Mouse (Mus musculus) heart, postnatal 0 days (tissue): ENCODE measurements at regions not wholly inside any gene's neighbourhood (a gene's known extent, or its start where the extent isn't known, plus 50 kb on each side); places are given as distances from the start of the nearest gene placed in this dataset.

ENCODE experiments used
- ATAC-seq: fragments of 200-750 bp; cut with Nextera tagmentation; 2 replicates; pipeline ENCODE4 v1.8.0; 2017; ENCODE audit warnings: low read depth, moderate number of reproducible peaks, moderate library complexity; ENCODE audit not compliant: insufficient read depth
- DNase-seq: peaks from one replicate; pipeline ENCODE4 v3.0.0-alpha.2; 2016; ENCODE audit warnings: low spot score
- H3K27ac ChIP-seq: fragments of 300-500 bp; sonication (generic); 2 replicates; pipeline ENCODE4 v1.5.1; 2014; ENCODE audit warnings: low read depth, mild to moderate bottlenecking
- H3K27me3 ChIP-seq: fragments of 300-500 bp; sonication (generic); 2 replicates; pipeline ENCODE4 v1.6.1; 2014; ENCODE audit warnings: low read length, mixed read lengths; ENCODE audit not compliant: control insufficient read depth, insufficient read depth
- H3K36me3 ChIP-seq: fragments of 300-500 bp; sonication (generic); replicated peaks from 2 replicates; pipeline ENCODE4 v1.6.1; 2014; ENCODE audit warnings: low read length, mixed read lengths; ENCODE audit not compliant: control insufficient read depth, insufficient read depth
- H3K4me1 ChIP-seq: fragments of 300-500 bp; sonication (generic); 2 replicates; pipeline ENCODE4 v1.6.1; 2014; ENCODE audit warnings: antibody characterized with exemption; ENCODE audit not compliant: control insufficient read depth, insufficient read depth
- H3K4me2 ChIP-seq: fragments of 300-500 bp; sonication (generic); 2 replicates; pipeline ENCODE4 v1.6.1; 2014; ENCODE audit warnings: low read depth, mild to moderate bottlenecking, low read length, moderate library complexity
- H3K4me3 ChIP-seq: fragments of 300-500 bp; sonication (generic); 2 replicates; pipeline ENCODE4 v1.5.1; 2014; ENCODE audit warnings: low read depth, low read length
- H3K9ac ChIP-seq: fragments of 300-500 bp; sonication (generic); replicated peaks from 2 replicates; pipeline ENCODE4 v1.6.1; 2014; ENCODE audit warnings: low read depth, low read length, mixed read lengths
- H3K9me3 ChIP-seq: fragments of 300-500 bp; sonication (generic); replicated peaks from 2 replicates; pipeline ENCODE4 v1.6.1; 2016; ENCODE audit warnings: low read length; ENCODE audit not compliant: control insufficient read depth
- CTCF ChIP-seq: IDR thresholded peaks from 2 replicates; pipeline ENCODE4 v1.5.1; 2016; ENCODE audit warnings: antibody characterized with exemption, control low read depth, low read depth
- EP300 ChIP-seq: IDR thresholded peaks from 2 replicates; pipeline ENCODE4 v1.6.1; 2016; ENCODE audit warnings: antibody characterized with exemption, low read depth
- WGBS: fragments of 180-500 bp; shearing (Covaris S2); extraction: QIAGEN DNeasy Blood & Tissue Kit; methylation state at CpG from one replicate; pipeline ENCODE4 v1.1.7; 2014; 5-methylcytosine and 5-hydroxymethylcytosine counted together

GRCm38 (mm10) chr12:10445738-10446137, 55.2 kb downstream of the Rdh14 start:
- Histone ChIP-seq H3K4me3 (no peak overlapping the region), H3K4me1 (no peaks in the 10 kb centered on the region), H3K27me3 (no peaks in the 10 kb centered on the region), H3K27ac (no peak overlapping the region), H3K36me3 (no peaks in the 10 kb centered on the region), H3K9ac (no peak overlapping the region), H3K4me2 (no peak overlapping the region), H3K9me3 (no peaks in the 10 kb centered on the region)
- WGBS: 69% methylated on average over 1 of the region's 1 CpGs
- ATAC-seq (no peak), DNase-seq (no peak)
- TF ChIP-seq CTCF (no peak), EP300 (no peak)

- no peaks in the 10 kb centered on the region for H3K36me3 ChIP-seq
- no peaks in the 10 kb centered on the region for H3K9me3 ChIP-seq
- no peak for TF ChIP-seq EP300
- no peak for TF ChIP-seq CTCF
- 87% methylated on average over 1 of the region's 1 CpGs for whole genome bisulfite sequencing
- no peaks in the 10 kb centered on the region for H3K27me3 ChIP-seq
- H3K4me1 ChIP-seq: no peaks in the 10 kb centered on the region
- no peak overlapping the region for H3K9ac ChIP-seq
- H3K27ac ChIP-seq: no peak overlapping the region
- no peak overlapping the region for H3K4me3 ChIP-seq
- DNase-seq: no peak
- no peak for ATAC-seq
- no peak overlapping the region for H3K4me2 ChIP-seq
Measured at GRCm38 (mm10) chr12:10457960-10458655, 67.5 kb downstream of the Rdh14 start.

- Histone ChIP-seq H3K27ac (no peak overlapping the region), H3K27me3 (no peaks in the 10 kb centered on the region), H3K9me3 (no peaks in the 10 kb centered on the region), H3K36me3 (no peaks in the 10 kb centered on the region), H3K4me2 (no peak overlapping the region), H3K4me3 (no peak overlapping the region), H3K4me1 (no peaks in the 10 kb centered on the region), H3K9ac (no peak overlapping the region)
- DNase-seq (no peak), ATAC-seq (no peak)
- WGBS: 78% methylated on average over 7 of the region's 7 CpGs
- TF ChIP-seq EP300 (no peak), CTCF (no peak)
Measured at GRCm38 (mm10) chr12:10461796-10462195, 71.2 kb downstream of the Rdh14 start.

- DNase-seq: no peak
Measured at GRCm38 (mm10) chr12:10462956-10463355, 72.4 kb downstream of the Rdh14 start.

GRCm38 (mm10) chr12:10473986-10474385, 83.4 kb downstream of the Rdh14 start:
- H3K27ac ChIP-seq: no peak overlapping the region
- no peak for TF ChIP-seq EP300
- no peak for TF ChIP-seq CTCF
- H3K9ac ChIP-seq: no peak overlapping the region
- no peaks in the 10 kb centered on the region for H3K4me1 ChIP-seq
- no peak overlapping the region for H3K4me3 ChIP-seq
- no peaks in the 10 kb centered on the region for H3K9me3 ChIP-seq
- H3K36me3 ChIP-seq: no peaks in the 10 kb centered on the region
- ATAC-seq: no peak
- H3K27me3 ChIP-seq: no peaks in the 10 kb centered on the region
- no peak for DNase-seq
- H3K4me2 ChIP-seq: no peak overlapping the region
- WGBS: 62% methylated on average over 1 of the region's 1 CpGs

More at GRCm38 (mm10) chr12:10462956-10463355, 72.4 kb downstream of the Rdh14 start:
- WGBS: 38% methylated on average over 3 of the region's 3 CpGs
- H3K36me3 ChIP-seq: no peaks in the 10 kb centered on the region
- TF ChIP-seq EP300 (no peak), CTCF (no peak)
- H3K4me2 ChIP-seq: no peak overlapping the region
- H3K9ac ChIP-seq: no peak overlapping the region
- no peaks in the 10 kb centered on the region for H3K4me1 ChIP-seq
- no peak overlapping the region for H3K27ac ChIP-seq
- no peak overlapping the region for H3K4me3 ChIP-seq
- no peak for ATAC-seq
- H3K9me3 ChIP-seq: no peaks in the 10 kb centered on the region
- H3K27me3 ChIP-seq: no peaks in the 10 kb centered on the region

- ATAC-seq (no peak), DNase-seq (no peak)
- Histone ChIP-seq H3K36me3 (no peaks in the 10 kb centered on the region), H3K9ac (no peak overlapping the region), H3K9me3 (no peaks in the 10 kb centered on the region), H3K27ac (no peak overlapping the region), H3K4me2 (no peak overlapping the region), H3K4me1 (no peaks in the 10 kb centered on the region), H3K4me3 (no peak overlapping the region), H3K27me3 (no peaks in the 10 kb centered on the region)
- 45% methylated on average over 1 of the region's 1 CpGs for WGBS
- no peak for TF ChIP-seq EP300
- TF ChIP-seq CTCF: no peak
Measured at GRCm38 (mm10) chr12:10480781-10481180, 90.2 kb downstream of the Rdh14 start.
